Mouse (Mus musculus) kidney, adult 9 months (tissue): ENCODE results near the gene Mmp11.

Experiments used
- DNase-seq: peaks from one replicate; pipeline ENCODE4 v3.0.0; 2022

The Mmp11 gene

GRCm38 (mm10) chr10:75937851-75938643 is 1.8 kb upstream of the Mmp11 start:
- DNase-seq: peak; percentile 43

- DNase-seq: peak; percentile 60
Measured at GRCm38 (mm10) chr10:75936909-75937667, 792 bp upstream of the Mmp11 start.

GRCm38 (mm10) chr10:75934991-75935390 is 1.3 kb downstream of the Mmp11 start:
- DNase-seq: peak; percentile 28

GRCm38 (mm10) chr10:75932891-75933290 is 3.4 kb downstream of the Mmp11 start, which contains the start of gene Chchd10:
Chchd10 (plus strand) TSS chr10:75933130.
- DNase-seq: peak; percentile 25

- DNase-seq: peak; percentile 32
Measured at GRCm38 (mm10) chr10:75932081-75932678, 4.1 kb downstream of the Mmp11 start.

GRCm38 (mm10) chr10:75931311-75931710 is 5.0 kb downstream of the Mmp11 start:
- no peak for DNase-seq

GRCm38 (mm10) chr10:75930304-75930703 is 6.0 kb downstream of the Mmp11 start:
- DNase-seq: peak; percentile 31

GRCm38 (mm10) chr10:75926396-75926795 is 9.9 kb downstream of the Mmp11 start:
- DNase-seq: no peak

GRCm38 (mm10) chr10:75924324-75924723 is 12.0 kb downstream of the Mmp11 start:
- DNase-seq: no peak

GRCm38 (mm10) chr10:75921726-75922560 is 14.4 kb downstream of the Mmp11 start:
- DNase-seq: peak; percentile 36

- peak; percentile 97 for DNase-seq
Measured at GRCm38 (mm10) chr10:75921026-75921725, 15.1 kb downstream of the Mmp11 start, which contains the start of gene Smarcb1. Smarcb1 (minus strand) TSS chr10:75921617.

- no peak for DNase-seq
Measured at GRCm38 (mm10) chr10:75919026-75919425, 17.3 kb downstream of the Mmp11 start.

GRCm38 (mm10) chr10:75916840-75917239 is 19.5 kb downstream of the Mmp11 start:
- no peak for DNase-seq

- DNase-seq: no peak
Measured at GRCm38 (mm10) chr10:75915557-75915956, 20.7 kb downstream of the Mmp11 start.

GRCm38 (mm10) chr10:75913013-75913589 is 23.2 kb downstream of the Mmp11 start:
- DNase-seq: no peak

- no peak for DNase-seq
Measured at GRCm38 (mm10) chr10:75910698-75911097, 25.6 kb downstream of the Mmp11 start.

GRCm38 (mm10) chr10:75906882-75907281 is 29.4 kb downstream of the Mmp11 start:
- DNase-seq: no peak

GRCm38 (mm10) chr10:75904391-75904790 is 31.9 kb downstream of the Mmp11 start:
- no peak for DNase-seq

- peak; percentile 51 for DNase-seq
Measured at GRCm38 (mm10) chr10:75898846-75899245, 37.5 kb downstream of the Mmp11 start.

GRCm38 (mm10) chr10:75898039-75898564 is 38.2 kb downstream of the Mmp11 start:
- DNase-seq: no peak

- DNase-seq: peak; percentile 84
Measured at GRCm38 (mm10) chr10:75897373-75897772, 38.9 kb downstream of the Mmp11 start.
